Mouse (Mus musculus) C2C12 (cell line): ENCODE measurements at regions not wholly inside any gene's neighbourhood (a gene's known extent, or its start where the extent isn't known, plus 50 kb on each side); places are given as distances from the start of the nearest gene placed in this dataset.

Experiments
- CEBPB ChIP-seq: IDR thresholded peaks from one replicate; pipeline ENCODE4 v1.6.1; 2011; ENCODE audit warnings: low read depth, mild to moderate bottlenecking, control low read depth, moderate library complexity
- CTCF ChIP-seq: IDR thresholded peaks from one replicate; pipeline ENCODE4 v1.5.1; 2011; ENCODE audit not compliant: control insufficient read depth, insufficient read depth, insufficient read length
- FOSL1 ChIP-seq: IDR thresholded peaks from one replicate; pipeline ENCODE4 v1.8.0; 2011; ENCODE audit warnings: mild to moderate bottlenecking, low read length; ENCODE audit not compliant: poor library complexity, insufficient read depth, severe bottlenecking
- MYOG ChIP-seq: IDR thresholded peaks from one replicate; pipeline ENCODE4 v1.6.1; 2011; ENCODE audit not compliant: control insufficient read depth, insufficient read length; ENCODE audit errors: extremely low read depth
- USF1 ChIP-seq: IDR thresholded peaks from one replicate; pipeline ENCODE4 v1.6.1; 2011; ENCODE audit warnings: low read depth, mild to moderate bottlenecking, control low read depth, moderate library complexity

- TF ChIP-seq CTCF = no peak
- no peak for TF ChIP-seq FOSL1
- no peak for TF ChIP-seq CEBPB
- no peak for TF ChIP-seq USF1
- no peak for TF ChIP-seq MYOG
These were observed 622.7 kb downstream of the Pdcd6ip start for GRCm38 (mm10) chr9:113085281-113085810.
